Mouse (Mus musculus): Measurements from ENCODE around the gene Thumpd3. TPM values are rescaled to one million over a fixed set of nuclear protein-coding genes. Genes with fewer than 3 reads are reported as not detected.

The Thumpd3 gene
- polyA plus RNA-seq, 1 experiment from 2014 or later = 58.0 TPM

DNA sequence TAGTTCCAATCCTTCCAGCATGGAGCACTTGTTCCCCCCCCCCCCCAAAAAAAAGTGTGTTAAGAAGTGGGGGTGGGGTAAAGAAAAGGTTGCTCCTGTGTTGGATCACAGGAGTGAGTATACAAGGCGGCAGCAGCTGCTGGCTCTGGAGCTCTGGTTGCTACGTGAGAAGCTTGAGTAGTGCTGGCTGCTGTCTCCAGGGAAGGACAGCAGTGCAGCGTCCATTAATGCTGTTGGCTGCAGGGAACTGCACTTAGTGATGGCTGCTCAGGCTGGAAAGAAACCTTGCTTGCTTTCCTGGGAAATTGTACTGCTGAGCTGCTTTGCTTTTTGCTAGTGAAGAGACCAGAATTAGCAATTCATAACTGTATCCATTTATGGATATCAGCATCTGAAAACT is 33.5 kb downstream of the Thumpd3 start:
- DNase-seq (ENCODE audit: low spot score) (peak; percentile 71), ATAC-seq (ENCODE audit: low FRiP score) (no peak)
- H3K4me2 ChIP-seq (replicated peaks; ENCODE audit: low read depth, low read length) = peak overlapping the region; percentile 66
- H3K9me3 ChIP-seq (ENCODE audit: control insufficient read depth, low read length) = no peaks in the 10 kb centered on the region
- peaks cover 3% of the 10 kb centered on the region; the same call in 1 of the 2 replicates for H3K4me1 ChIP-seq (replicated peaks; ENCODE audit: control insufficient read depth, insufficient read depth, low read length)
- H3K9ac ChIP-seq (ENCODE audit: low read depth, low read length) = peak overlapping the region; percentile 53
- peak overlapping the region; percentile 72 for H3K27ac ChIP-seq (ENCODE audit: low read depth, low read length)
- H3K4me3 ChIP-seq (ENCODE audit: low read depth, low read length) = peak overlapping the region; percentile 85
- no peaks in the 10 kb centered on the region for H3K27me3 ChIP-seq (ENCODE audit: control insufficient read depth, insufficient read depth, low read length)
- H3K36me3 ChIP-seq (ENCODE audit: control insufficient read depth, insufficient read depth, low read length) = no peaks in the 10 kb centered on the region
- 0% methylated on average over 3 of the region's 3 CpGs for WGBS

DNA sequence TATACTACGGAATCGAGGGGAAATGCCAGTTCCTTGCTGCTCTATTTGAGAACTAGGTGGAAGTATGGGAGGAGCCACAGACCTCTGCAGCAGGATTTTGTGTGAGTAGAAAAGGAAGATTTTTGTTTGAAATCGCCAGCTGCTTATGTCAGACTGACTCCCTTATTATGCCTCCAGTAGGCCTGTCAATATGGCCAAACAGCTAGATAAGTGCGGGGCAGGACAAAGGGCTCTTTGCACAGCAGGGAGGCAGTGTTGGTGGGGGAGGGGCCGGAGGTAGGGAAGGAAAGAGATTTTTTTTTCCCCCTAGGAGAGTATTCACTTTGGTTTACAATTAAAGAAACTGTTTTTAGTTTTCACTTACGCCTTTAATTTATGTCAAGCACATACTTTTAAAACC is 36.2 kb downstream of the Thumpd3 start:
- Histone ChIP-seq H3K9ac (ENCODE audit: low read depth, low read length) (peak overlapping the region; percentile 16; the same call in 1 of the 2 replicates), H3K27ac (ENCODE audit: low read depth, low read length) (peak overlapping the region; percentile 65)
- WGBS = 15% methylated on average over 6 of the region's 6 CpGs

DNA sequence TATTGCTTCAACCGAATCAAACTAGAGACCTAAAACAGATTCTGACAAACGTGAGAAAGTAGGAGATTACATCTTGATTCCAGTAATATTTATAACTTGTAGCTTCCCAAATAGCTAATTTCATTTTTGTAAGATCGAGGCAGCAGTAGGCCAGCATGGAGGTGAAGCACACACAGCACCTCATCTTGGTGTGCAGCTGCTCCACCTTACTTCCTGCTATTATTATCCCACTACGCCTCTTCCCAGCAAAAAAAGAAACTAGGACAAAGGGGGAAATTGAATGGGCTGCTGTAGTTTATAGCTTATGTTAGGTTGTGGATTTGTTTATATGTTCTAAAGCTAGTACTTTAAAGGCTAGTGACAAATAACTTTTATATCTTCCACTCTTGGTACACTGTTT is 38.6 kb downstream of the Thumpd3 start:
- H3K4me2 ChIP-seq (replicated peaks; ENCODE audit: low read depth, low read length) = no peak overlapping the region
- no peak for DNase-seq (ENCODE audit: low spot score)
- 83% methylated on average over 4 of the region's 4 CpGs for WGBS
- H3K27ac ChIP-seq (ENCODE audit: low read depth, low read length) = no peak overlapping the region
- H3K36me3 ChIP-seq (ENCODE audit: control insufficient read depth, insufficient read depth, low read length) = no peaks in the 10 kb centered on the region
- H3K9me3 ChIP-seq (ENCODE audit: control insufficient read depth, low read length) = no peaks in the 10 kb centered on the region
- H3K4me3 ChIP-seq (ENCODE audit: low read depth, low read length) = no peak overlapping the region
- no peak for ATAC-seq (ENCODE audit: low FRiP score)
- no peaks in the 10 kb centered on the region for H3K4me1 ChIP-seq (replicated peaks; ENCODE audit: control insufficient read depth, insufficient read depth, low read length)
- no peak overlapping the region for H3K9ac ChIP-seq (ENCODE audit: low read depth, low read length)
- H3K27me3 ChIP-seq (ENCODE audit: control insufficient read depth, insufficient read depth, low read length) = no peaks in the 10 kb centered on the region

More for the DNA sequence above, 36.2 kb downstream of the Thumpd3 start:
- ATAC-seq (ENCODE audit: low FRiP score) (peak; percentile 48; the same call in 1 of the 2 replicates), DNase-seq (ENCODE audit: low spot score) (peak; percentile 77)
- H3K4me3 ChIP-seq (ENCODE audit: low read depth, low read length) = no peak overlapping the region
- no peaks in the 10 kb centered on the region for H3K27me3 ChIP-seq (ENCODE audit: control insufficient read depth, insufficient read depth, low read length)
- no peaks in the 10 kb centered on the region for H3K9me3 ChIP-seq (ENCODE audit: control insufficient read depth, low read length)
- peak overlapping the region; percentile 16 for H3K4me2 ChIP-seq (replicated peaks; ENCODE audit: low read depth, low read length)
- H3K4me1 ChIP-seq (replicated peaks; ENCODE audit: control insufficient read depth, insufficient read depth, low read length) = no peaks in the 10 kb centered on the region
- no peaks in the 10 kb centered on the region for H3K36me3 ChIP-seq (ENCODE audit: control insufficient read depth, insufficient read depth, low read length)

DNA sequence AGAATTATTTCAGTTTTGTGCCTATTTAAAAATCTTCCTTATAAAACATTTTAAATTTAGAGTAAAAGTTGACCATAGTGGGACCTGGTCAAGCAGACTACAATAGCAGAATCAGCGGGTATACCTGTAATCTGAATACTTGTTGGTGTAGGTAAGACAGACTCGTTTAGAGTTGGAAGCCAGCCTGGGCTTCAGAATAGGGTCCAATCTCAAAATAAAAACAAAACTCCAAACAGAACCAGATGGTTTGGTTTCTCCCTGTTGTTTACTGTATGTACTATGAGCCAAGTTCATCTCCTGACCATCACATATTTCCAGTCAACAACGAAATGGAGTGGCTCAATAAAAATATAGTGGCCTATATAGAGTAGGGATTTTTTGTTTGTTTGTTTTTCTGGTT is 47.2 kb downstream of the Thumpd3 start:
- 92% methylated on average over 3 of the region's 3 CpGs for WGBS
- H3K4me3 ChIP-seq (ENCODE audit: low read depth, low read length) = no peak overlapping the region
- H3K9ac ChIP-seq (ENCODE audit: low read depth, low read length) = no peak overlapping the region
- no peak overlapping the region for H3K4me2 ChIP-seq (replicated peaks; ENCODE audit: low read depth, low read length)
- no peak for ATAC-seq (ENCODE audit: low FRiP score)
- no peaks in the 10 kb centered on the region for H3K27me3 ChIP-seq (ENCODE audit: control insufficient read depth, insufficient read depth, low read length)
- H3K27ac ChIP-seq (ENCODE audit: low read depth, low read length) = no peak overlapping the region
- no peaks in the 10 kb centered on the region for H3K9me3 ChIP-seq (ENCODE audit: control insufficient read depth, low read length)
- no peak for DNase-seq (ENCODE audit: low spot score)
- H3K4me1 ChIP-seq (replicated peaks; ENCODE audit: control insufficient read depth, insufficient read depth, low read length) = no peaks in the 10 kb centered on the region
- no peaks in the 10 kb centered on the region for H3K36me3 ChIP-seq (ENCODE audit: control insufficient read depth, insufficient read depth, low read length)

- no peak overlapping the region for H3K9ac ChIP-seq (ENCODE audit: low read depth, low read length)
- no peak overlapping the region for H3K4me2 ChIP-seq (replicated peaks; ENCODE audit: low read depth, low read length)
- no peak overlapping the region for H3K4me3 ChIP-seq (ENCODE audit: low read depth, low read length)
- H3K27me3 ChIP-seq (ENCODE audit: control insufficient read depth, insufficient read depth, low read length) = no peaks in the 10 kb centered on the region
- no peaks in the 10 kb centered on the region for H3K9me3 ChIP-seq (ENCODE audit: control insufficient read depth, low read length)
- H3K4me1 ChIP-seq (replicated peaks; ENCODE audit: control insufficient read depth, insufficient read depth, low read length) = no peaks in the 10 kb centered on the region
- H3K36me3 ChIP-seq (ENCODE audit: control insufficient read depth, insufficient read depth, low read length) = no peaks in the 10 kb centered on the region
- DNase-seq (ENCODE audit: low spot score) (no peak), ATAC-seq (ENCODE audit: low FRiP score) (no peak)
- WGBS = 96% methylated on average over 1 of the region's 1 CpGs
- H3K27ac ChIP-seq (ENCODE audit: low read depth, low read length) = no peak overlapping the region
Measured at GRCm38 (mm10) chr6:113095547-113095946, 49.5 kb downstream of the Thumpd3 start.

GRCm38 (mm10) chr6:113097662-113098061 is 51.6 kb downstream of the Thumpd3 start:
- Histone ChIP-seq H3K9ac (ENCODE audit: low read depth, low read length) (no peak overlapping the region), H3K36me3 (ENCODE audit: control insufficient read depth, insufficient read depth, low read length) (no peaks in the 10 kb centered on the region), H3K4me1 (replicated peaks; ENCODE audit: control insufficient read depth, insufficient read depth, low read length) (no peaks in the 10 kb centered on the region), H3K9me3 (ENCODE audit: control insufficient read depth, low read length) (no peaks in the 10 kb centered on the region), H3K27me3 (ENCODE audit: control insufficient read depth, insufficient read depth, low read length) (no peaks in the 10 kb centered on the region), H3K27ac (ENCODE audit: low read depth, low read length) (no peak overlapping the region), H3K4me3 (ENCODE audit: low read depth, low read length) (no peak overlapping the region), H3K4me2 (replicated peaks; ENCODE audit: low read depth, low read length) (no peak overlapping the region)
- ATAC-seq (ENCODE audit: low FRiP score) (no peak), DNase-seq (ENCODE audit: low spot score) (no peak)
- WGBS = 92% methylated on average over 5 of the region's 5 CpGs

DNA sequence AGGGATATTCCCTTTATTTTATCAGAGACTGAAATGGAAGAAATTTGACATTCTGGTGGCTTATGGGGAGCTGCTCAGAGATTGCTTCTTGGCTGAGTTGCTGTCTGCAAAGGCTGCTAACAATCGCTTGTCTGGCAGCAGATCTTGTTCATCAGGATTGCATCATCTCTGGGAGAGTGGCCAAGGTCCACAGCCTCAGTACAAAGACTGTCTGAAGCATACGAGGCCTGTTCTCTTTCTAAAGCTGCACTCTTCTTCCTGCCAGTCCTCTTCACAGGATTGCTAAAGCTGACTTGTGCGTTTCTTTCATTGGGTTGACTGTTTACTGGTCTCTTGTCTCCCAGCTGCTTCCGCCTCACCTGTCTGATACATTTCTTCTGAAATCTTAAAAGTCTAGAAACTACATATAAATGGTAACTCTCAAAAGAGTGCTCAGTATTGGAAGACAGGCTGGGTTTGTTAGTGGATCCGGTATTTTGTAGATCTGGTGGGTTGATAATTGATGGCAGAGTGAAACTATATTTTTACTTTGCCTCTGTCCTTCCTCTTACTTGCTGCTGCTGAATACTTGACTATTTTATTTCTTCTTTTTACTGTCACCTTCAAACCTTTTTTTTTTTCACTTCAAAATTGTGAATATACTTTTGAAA is 53.7 kb downstream of the Thumpd3 start:
- H3K27ac ChIP-seq (ENCODE audit: low read depth, low read length) = 0 out of 2 replicates have a peak overlapping the region, but pooled peaks have one; percentile 7
- ATAC-seq (ENCODE audit: low FRiP score) = no peak
- no peaks in the 10 kb centered on the region for H3K27me3 ChIP-seq (ENCODE audit: control insufficient read depth, insufficient read depth, low read length)
- no peaks in the 10 kb centered on the region for H3K4me1 ChIP-seq (replicated peaks; ENCODE audit: control insufficient read depth, insufficient read depth, low read length)
- DNase-seq (ENCODE audit: low spot score) = no peak
- no peak overlapping the region for H3K9ac ChIP-seq (ENCODE audit: low read depth, low read length)
- no peak overlapping the region for H3K4me3 ChIP-seq (ENCODE audit: low read depth, low read length)
- no peaks in the 10 kb centered on the region for H3K9me3 ChIP-seq (ENCODE audit: control insufficient read depth, low read length)
- WGBS = 68% methylated on average over 5 of the region's 5 CpGs
- H3K36me3 ChIP-seq (ENCODE audit: control insufficient read depth, insufficient read depth, low read length) = no peaks in the 10 kb centered on the region
- H3K4me2 ChIP-seq (replicated peaks; ENCODE audit: low read depth, low read length) = no peak overlapping the region

GRCm38 (mm10) chr6:113102541-113102940 is 56.5 kb downstream of the Thumpd3 start:
- Histone ChIP-seq H3K36me3 (ENCODE audit: control insufficient read depth, insufficient read depth, low read length) (peaks cover 3% of the 10 kb centered on the region; the same call in 1 of the 2 replicates), H3K4me3 (ENCODE audit: low read depth, low read length) (no peak overlapping the region), H3K27ac (ENCODE audit: low read depth, low read length) (no peak overlapping the region), H3K27me3 (ENCODE audit: control insufficient read depth, insufficient read depth, low read length) (no peaks in the 10 kb centered on the region), H3K9ac (ENCODE audit: low read depth, low read length) (no peak overlapping the region), H3K9me3 (ENCODE audit: control insufficient read depth, low read length) (no peaks in the 10 kb centered on the region), H3K4me2 (replicated peaks; ENCODE audit: low read depth, low read length) (no peak overlapping the region), H3K4me1 (replicated peaks; ENCODE audit: control insufficient read depth, insufficient read depth, low read length) (no peaks in the 10 kb centered on the region)
- no peak for DNase-seq (ENCODE audit: low spot score)
- no peak for ATAC-seq (ENCODE audit: low FRiP score)
- 88% methylated on average over 4 of the region's 4 CpGs for WGBS

- H3K4me1 ChIP-seq (replicated peaks; ENCODE audit: control insufficient read depth, insufficient read depth, low read length) = no peaks in the 10 kb centered on the region
- no peak overlapping the region for H3K9ac ChIP-seq (ENCODE audit: low read depth, low read length)
- H3K27me3 ChIP-seq (ENCODE audit: control insufficient read depth, insufficient read depth, low read length) = no peaks in the 10 kb centered on the region
- no peak overlapping the region for H3K4me3 ChIP-seq (ENCODE audit: low read depth, low read length)
- no peaks in the 10 kb centered on the region for H3K9me3 ChIP-seq (ENCODE audit: control insufficient read depth, low read length)
- peaks cover 3% of the 10 kb centered on the region; the same call in 1 of the 2 replicates for H3K36me3 ChIP-seq (ENCODE audit: control insufficient read depth, insufficient read depth, low read length)
- ATAC-seq (ENCODE audit: low FRiP score) (no peak), DNase-seq (ENCODE audit: low spot score) (peak; percentile 66)
- H3K27ac ChIP-seq (ENCODE audit: low read depth, low read length) = no peak overlapping the region
- H3K4me2 ChIP-seq (replicated peaks; ENCODE audit: low read depth, low read length) = no peak overlapping the region
Measured at GRCm38 (mm10) chr6:113103765-113104164, 57.7 kb downstream of the Thumpd3 start.
